Mouse (Mus musculus): ENCODE measurements around the gene Iqsec3.

GRCm38 (mm10) chr6:121402661-121403244 is 70.7 kb downstream of the Iqsec3 start:
- TF ChIP-seq CTCF (IDR thresholded peaks at IDR 0.05) (no peak), EP300 (IDR thresholded peaks at IDR 0.05) (no peak)

Data from lung, postnatal 0 days (tissue).